Mouse (Mus musculus) olfactory bulb, adult 2 months (tissue): ENCODE measurements at regions not wholly inside any gene's neighbourhood (a gene's known extent, or its start where the extent isn't known, plus 50 kb on each side); places are given as distances from the start of the nearest gene placed in this dataset.

Source experiments
- CTCF ChIP-seq: fragments of 200-500 bp; IDR thresholded peaks from 2 replicates; pipeline ENCODE4 v1.5.1; 2012; ENCODE audit warnings: low read depth, mild to moderate bottlenecking, low read length, moderate library complexity; ENCODE audit not compliant: insufficient read depth
- POLR2A ChIP-seq: fragments of 200-500 bp; IDR thresholded peaks from 2 replicates; pipeline ENCODE4 v1.6.1; 2012; ENCODE audit warnings: mild to moderate bottlenecking, low read depth, low read length, moderate library complexity; ENCODE audit not compliant: insufficient read depth

DNA sequence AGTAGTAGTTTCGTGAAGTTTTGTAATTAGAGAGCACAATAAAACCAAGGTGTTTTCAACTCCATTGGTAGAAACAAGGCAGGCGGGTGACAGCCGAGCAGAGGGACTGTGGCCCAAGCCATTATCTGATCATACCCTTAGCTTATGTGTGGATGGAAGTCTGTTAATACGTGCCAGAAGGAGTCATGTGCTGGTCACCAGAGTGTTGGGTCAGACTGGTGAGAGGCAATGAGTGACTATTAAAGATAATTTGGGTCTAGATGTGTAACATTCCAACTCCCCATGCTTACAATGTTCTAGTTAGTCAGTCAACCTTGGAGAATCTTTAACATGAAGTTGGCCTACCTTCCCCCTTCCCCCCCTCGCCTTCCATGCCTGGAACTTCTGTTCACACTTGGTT, 151.1 kb upstream of the Tsc22d1 start:
- TF ChIP-seq POLR2A (no peak), CTCF (no peak)
